Mouse (Mus musculus) right cerebral cortex, postnatal 36 days (tissue): ENCODE data around the gene Fcgr1.
A peak's percentile ranks its signal among the peaks of the same experiment; 100 is the strongest.
"Not testable (repeated sequence)": the region's sequence is repeated elsewhere in the genome, so short reads cannot be mapped to it uniquely, and the experiment has no call there.

Experiments used
- DNase-seq, 2 experiments: peaks; one replicate each; pipeline ENCODE4 v3.0.0; 2022; ENCODE audit warnings: low spot score in 2 of 2, mixed read lengths in 1 of 2

The Fcgr1 gene

GRCm38 (mm10) chr3:96327131-96327530 is 33.4 kb upstream of the Fcgr1 start:
- no peak for DNase-seq

GRCm38 (mm10) chr3:96323806-96324205 is 30.0 kb upstream of the Fcgr1 start:
- not testable (repeated sequence) for DNase-seq

- DNase-seq = no peak
Measured at GRCm38 (mm10) chr3:96322609-96323008, 28.8 kb upstream of the Fcgr1 start.

DNA sequence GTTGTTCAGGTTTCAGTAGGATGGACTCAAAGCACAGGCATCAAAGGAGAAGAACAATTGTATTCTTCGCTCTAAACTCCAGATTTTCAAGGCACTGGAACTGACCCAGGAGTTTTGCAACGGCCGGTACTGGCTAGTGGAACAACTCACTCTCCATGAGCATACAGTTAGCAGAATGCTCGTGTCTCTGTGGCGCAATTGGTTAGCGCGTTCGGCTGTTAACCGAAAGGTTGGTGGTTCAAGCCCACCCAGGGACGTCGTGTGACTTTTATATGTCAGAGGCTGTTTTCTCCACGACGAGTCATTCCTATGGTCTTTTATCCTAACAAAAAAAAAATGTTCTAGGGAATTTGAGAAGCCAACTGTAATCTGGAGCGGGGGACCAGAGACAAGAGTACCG is 28.1 kb upstream of the Fcgr1 start:
- no peak for DNase-seq

DNA sequence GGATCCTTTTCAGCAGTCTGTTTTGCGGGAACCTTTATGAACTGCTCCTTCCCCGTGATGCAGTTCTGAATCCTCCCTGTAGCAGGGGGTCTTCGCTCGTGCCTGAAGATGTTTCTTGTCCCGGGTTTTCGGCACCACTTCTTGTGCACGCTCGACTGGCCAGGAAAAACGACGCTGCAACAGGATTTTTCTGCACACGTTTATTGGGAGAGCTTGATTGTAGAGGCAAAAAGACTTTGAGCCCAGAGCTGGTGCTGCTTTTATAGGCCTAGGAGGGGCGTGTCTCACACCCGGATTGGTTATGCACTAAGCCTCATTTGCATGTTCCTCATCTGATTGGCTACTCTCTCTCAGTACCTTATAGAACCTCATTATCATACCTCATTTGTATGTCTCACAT is 26.2 kb upstream of the Fcgr1 start:
- not testable (repeated sequence) for DNase-seq

DNA sequence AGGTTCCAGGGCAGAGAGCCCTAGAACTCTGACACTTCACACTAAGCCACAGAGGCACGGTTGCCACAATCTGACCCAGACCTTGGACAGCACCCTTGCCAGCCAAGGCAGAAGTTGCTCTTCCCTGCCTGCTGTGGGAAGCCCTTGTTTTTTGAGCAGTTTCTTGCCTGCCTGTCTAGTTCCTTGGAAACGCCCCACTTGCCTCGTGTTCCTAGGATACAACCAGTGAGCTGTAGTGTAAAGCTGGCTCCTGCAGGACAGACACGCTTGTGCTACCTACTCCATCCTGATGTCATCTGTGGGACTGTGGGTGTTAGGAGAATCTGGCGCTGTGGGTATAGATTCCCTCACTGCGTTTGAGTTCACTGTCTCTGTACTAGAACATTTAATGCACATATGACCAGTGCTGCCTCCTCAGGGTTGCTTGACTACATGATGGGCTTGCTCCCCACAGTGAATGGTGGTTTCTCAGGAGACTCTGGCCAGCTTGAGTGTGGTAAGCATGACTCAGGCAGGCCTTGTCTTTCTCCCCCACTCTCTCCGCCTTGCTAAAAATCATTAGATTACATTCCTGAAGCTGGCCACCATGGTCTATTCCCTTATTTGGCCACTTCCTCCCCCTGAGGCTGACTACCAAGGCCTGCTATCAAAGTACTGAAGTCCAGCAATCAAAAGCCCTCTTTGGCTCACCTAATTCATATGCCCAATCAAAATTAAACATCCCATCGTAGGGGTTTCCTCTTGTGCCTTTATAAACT is 18.8 kb upstream of the Fcgr1 start:
- DNase-seq = peak; percentile 20 to 32

- no peak for DNase-seq
Measured at GRCm38 (mm10) chr3:96309441-96309840, 15.7 kb upstream of the Fcgr1 start.

DNA sequence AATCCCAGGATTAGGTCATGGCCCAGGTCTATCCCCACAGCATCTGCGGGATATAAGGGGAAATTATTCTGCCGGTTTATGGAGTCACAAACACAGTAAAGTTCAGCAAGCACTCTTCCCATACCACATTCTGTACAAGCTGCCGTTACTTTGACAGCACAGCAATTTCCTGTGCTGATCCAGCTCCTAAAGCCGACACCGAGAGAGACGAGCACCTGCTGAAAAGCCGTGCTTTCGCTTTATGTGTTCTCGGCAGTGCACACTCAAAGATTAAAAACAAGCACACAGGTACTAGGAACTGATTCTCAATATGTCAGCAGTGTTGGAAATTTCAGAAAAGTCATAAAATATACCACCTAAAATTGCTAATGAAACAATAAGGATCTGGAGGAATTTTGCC is 12.7 kb upstream of the Fcgr1 start:
- no peak for DNase-seq

DNA sequence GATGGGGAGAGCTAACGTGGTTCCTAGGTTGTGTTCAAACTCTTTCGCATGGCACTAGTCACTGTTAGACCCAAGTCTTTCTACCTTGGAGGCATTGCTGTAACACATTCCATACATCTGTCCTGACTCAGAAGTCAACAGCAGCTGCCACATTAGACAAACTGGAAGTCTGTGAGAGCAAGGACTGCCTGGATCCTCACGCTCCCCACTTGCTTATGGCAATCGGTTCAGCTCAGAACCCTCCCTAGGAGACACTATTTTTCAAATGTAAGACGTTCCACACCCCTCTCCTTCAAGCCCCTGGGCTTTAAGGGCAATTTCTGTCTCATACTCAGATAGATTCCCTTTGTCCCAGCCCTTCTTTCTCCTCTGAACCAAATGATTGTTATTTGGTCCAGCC is 8.3 kb upstream of the Fcgr1 start:
- DNase-seq = no peak

DNA sequence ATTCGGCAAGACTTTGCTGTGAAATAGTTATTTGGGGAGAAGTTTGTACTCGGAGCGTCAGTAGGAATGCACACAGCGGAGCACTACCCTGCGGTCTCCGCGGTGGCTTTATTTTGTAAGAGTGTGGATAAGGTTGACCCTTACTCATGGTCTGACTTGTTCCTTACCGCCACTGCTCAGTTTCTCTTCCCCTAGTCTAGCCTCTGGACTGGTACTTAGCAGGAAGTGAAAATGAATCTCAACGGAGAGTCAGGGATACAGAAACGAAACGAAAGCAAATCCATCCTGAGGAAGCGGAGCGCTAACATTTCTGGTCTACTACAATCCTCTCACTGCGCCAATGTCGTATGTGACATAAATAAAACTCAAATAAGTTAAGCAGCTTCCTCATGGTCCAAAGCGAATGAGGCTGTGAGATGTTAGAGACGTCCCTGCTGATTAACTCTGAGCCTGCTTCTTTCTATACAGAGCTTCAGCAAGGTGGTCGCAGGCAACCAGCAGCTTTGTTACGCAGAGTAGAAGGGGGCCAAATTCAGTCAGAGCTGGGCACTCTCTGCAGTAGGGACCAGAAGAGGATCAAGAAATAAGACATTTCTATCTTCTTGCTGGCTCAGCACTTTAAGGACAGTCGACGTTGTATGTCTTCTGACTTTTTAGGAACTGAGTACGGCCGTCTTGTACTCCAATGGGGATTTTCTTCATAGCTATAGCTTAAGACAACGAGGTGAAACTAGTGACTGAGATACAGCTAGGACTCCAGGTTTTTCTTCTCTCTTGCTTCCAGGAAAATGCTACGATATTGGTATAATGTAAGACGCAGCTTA is 7.1 kb upstream of the Fcgr1 start:
- DNase-seq = no peak

DNA sequence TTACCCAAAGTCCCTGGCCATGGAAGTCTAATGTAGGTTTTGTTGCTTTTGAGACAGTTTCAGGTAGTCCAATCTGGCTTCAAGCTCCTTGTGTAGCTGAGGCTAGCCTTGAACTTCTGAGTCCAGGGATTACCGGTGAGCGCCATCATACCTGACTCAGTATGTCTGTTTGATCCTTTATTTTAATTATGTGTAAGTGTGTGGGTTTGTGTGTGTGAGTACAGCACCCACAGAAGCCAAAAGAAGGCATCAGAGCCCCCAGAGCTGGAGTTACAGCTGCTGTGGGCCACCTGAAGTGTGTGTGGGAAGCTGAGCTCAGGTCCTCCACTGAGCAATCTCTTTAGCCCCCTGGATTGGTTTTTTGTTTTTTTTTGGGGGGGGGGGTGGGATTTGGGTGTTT is 5.8 kb upstream of the Fcgr1 start:
- no peak for DNase-seq

DNA sequence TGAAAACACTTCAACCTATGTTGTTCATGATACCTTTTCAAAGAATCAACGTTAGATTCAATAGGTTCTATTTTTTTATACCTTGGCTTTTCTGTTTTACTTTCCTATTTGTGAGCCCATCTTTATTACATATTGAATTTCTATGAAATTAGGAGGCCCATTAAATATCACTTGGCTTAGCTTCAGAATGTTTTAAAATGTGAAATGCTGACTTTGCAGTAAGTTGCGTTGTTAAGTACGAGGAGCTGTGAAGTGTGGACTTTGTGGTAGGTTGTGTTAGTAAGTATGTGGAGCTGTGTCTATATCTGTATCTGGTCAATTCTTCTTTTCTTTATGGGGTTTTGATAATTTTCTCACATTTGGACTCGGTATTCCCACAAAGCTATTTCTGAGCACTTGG is 4.6 kb upstream of the Fcgr1 start:
- DNase-seq = no peak

- no peak for DNase-seq
Measured at GRCm38 (mm10) chr3:96293368-96293767, 401 bp downstream of the Fcgr1 start.

- DNase-seq = no peak
Measured at GRCm38 (mm10) chr3:96292641-96293040, 1.1 kb downstream of the Fcgr1 start.

- not testable (repeated sequence) for DNase-seq
Measured at GRCm38 (mm10) chr3:96290727-96291126, 3.0 kb downstream of the Fcgr1 start.

- DNase-seq = no peak
Measured at GRCm38 (mm10) chr3:96289201-96289600, 4.6 kb downstream of the Fcgr1 start.

- not testable (repeated sequence) for DNase-seq
Measured at GRCm38 (mm10) chr3:96287334-96287733, 6.4 kb downstream of the Fcgr1 start.

DNA sequence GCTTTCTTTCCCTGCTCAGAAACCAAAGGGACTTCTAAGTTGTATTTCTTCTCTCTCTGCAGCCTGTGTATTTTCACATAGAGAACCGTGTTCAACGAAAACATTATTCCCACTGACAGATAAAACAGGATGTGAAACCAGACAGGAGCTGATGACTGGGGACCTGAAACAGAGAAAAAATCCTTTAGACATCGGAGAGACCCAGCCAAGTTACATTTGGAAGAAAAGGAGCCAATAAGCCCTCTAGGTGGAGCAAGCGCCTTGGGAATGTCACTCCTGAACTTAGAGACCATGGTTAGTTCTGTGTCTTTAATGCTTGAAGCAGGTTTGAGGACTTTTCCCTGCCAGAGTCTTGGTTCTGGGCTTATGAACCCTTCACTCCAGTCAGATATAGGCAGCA is 9.3 kb downstream of the Fcgr1 start:
- DNase-seq = no peak

DNA sequence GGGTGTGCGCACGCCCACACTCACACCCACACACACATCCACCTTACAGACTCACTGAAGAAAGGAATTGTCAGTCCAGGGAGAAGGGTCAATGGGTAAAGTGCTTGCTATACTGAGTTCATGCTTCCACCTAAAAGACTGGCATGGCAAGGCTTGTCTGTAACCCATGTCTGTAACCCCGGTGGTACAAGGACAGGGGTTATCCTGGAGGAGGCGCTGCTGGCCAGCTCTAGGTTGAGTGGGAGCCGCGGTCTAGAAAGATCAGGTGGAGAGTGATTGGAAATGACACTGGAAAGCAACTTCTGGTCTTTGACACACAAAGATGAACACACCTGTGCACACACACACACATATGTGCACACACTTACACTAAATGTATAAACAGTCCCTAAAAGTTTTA is 13.1 kb downstream of the Fcgr1 start:
- no peak for DNase-seq

DNA sequence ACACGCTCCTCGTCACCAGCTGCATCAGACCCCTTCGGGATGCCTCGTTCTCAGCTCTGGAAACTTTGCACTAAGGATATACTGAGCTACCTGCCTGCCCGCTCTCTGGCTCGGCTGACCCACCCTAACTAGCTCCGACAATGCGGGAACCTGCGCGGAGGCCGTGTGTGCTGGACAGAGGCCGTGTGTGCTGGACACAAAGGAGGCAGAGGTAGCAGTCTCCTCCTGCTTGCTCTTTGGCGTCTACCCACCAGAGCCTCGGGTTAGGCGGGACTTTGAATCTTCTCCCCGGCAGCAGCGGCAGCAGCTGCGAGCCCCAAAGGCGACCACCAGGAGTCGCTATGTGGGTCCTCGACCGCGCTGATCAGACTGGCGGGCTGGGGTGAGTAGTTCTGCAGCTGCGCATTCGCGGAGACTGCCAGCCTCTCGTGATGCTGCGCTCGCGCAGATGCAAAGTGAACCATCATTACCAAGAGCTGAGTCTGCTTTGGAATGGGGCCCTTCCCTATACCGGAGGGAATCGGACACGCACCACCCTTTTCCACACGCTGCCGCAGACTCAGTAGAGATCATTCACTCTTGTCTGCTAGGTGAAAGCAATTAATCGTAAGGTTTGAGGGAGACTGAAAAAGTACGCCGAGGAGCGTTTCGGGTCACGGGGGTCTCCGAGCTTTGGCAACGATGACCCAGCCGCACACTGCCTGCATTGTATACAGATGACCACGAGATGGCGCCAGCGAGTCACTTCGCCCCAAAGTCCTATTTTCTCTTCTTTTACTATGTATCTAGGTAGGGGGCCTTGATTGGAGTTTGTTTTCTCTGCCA is 15.8 kb downstream of the Fcgr1 start:
- DNase-seq = peak; percentile 90 to 92

- peak; percentile 43 to 50 for DNase-seq
Measured at GRCm38 (mm10) chr3:96277428-96277799, 16.4 kb downstream of the Fcgr1 start.
